19 mouse cellular contexts compared by ENCODE assay signal in the genomic region with DNA sequence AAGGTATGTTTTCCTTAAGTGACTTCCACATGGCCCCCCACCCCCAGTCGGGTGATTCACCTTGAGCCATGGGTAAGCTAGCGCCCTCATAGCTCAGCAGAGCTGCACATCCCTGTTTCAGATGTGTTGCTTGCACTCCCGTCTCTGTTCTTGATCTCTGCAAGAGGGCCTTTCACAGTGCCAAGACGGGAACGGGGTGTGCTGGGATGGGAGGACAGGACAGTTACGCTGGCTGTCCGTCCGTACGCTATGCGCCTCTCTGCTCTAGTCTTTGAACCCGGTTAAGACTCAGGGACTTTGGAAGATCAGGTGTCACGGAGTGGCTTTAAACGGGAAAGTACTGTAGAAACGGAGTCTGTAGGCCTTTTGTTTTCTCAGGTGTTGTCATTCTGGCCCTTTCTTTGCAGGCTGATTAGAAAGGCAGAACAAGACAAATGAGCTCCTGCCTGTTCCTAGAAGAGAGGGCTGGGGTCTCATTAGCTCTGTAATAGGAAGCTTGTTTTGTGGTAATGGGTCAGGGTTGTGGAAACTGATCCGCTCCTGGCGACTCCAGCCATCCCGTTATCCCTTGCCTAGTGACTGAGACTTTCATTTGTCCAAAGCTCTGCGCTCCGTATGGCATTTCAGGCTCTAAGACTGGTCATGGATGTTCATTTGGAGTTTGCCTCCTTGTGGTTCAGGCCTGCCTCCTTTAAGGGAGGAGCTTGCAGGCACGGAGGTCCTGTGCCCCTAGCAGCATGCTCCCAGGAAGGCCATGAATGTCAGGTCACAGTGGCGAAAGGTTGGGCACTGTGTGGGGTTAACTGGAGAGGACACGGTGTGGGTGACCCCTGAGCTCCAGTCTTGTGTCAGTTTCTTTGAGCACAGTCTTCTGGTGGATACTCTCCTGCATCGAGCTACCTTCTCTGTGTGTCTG. TPM values are rescaled to one million over a fixed set of nuclear protein-coding genes. Genes with fewer than 3 reads are reported as not detected.
A peak's percentile ranks its signal among the peaks of the same experiment; 100 is the strongest.
DNase-seq lines count a peak whose midpoint lies in the region; ATAC-seq lines count a peak whose summit lies in the region.
"Had no signal": no experiment of that assay in that cellular context is flagged by ENCODE, and none has a peak within 500 bp of the region (broad histone marks: within the 10 kb centered on the region; RNA-seq: fewer than 3 reads in every experiment).

No protein-coding gene starts in this region.

- H3K27ac ChIP-seq in kidney, embryonic 14.5 days (ENCODE audit: low read depth, low read length) = peak overlapping the region; percentile 47; the same call in 1 of the 2 replicates
- H3K27ac ChIP-seq: hindbrain, embryonic 15.5 days; midbrain, embryonic 10.5 days; stomach, postnatal 0 days had no signal

- no peak overlapping the region for H3K9ac ChIP-seq in kidney, embryonic 14.5 days (ENCODE audit: low read depth, low read length)
- H3K9ac ChIP-seq: hindbrain, embryonic 15.5 days had no signal

- peaks cover 22% of the 10 kb centered on the region for H3K4me1 ChIP-seq in kidney, embryonic 14.5 days (ENCODE audit: control insufficient read depth, insufficient read depth, low read length)

- WGBS in kidney, embryonic 14.5 days = 48% methylated on average over 23 of the region's 23 CpGs

- H3K27me3 ChIP-seq in kidney, embryonic 14.5 days (ENCODE audit: control insufficient read depth, insufficient read depth, low read length) = no peaks in the 10 kb centered on the region
- H3K27me3 ChIP-seq: hindbrain, embryonic 15.5 days had no signal

- peak; percentile 54; the same call in 1 of the 2 replicates for ATAC-seq in kidney, embryonic 14.5 days (ENCODE audit: low FRiP score, low TSS enrichment)

- H3K4me3 ChIP-seq in kidney, embryonic 14.5 days (ENCODE audit: low read length) = no peak overlapping the region
- H3K4me3 ChIP-seq: hindbrain, embryonic 15.5 days; midbrain, embryonic 10.5 days had no signal

- H3K36me3 ChIP-seq in kidney, embryonic 14.5 days (ENCODE audit: control insufficient read depth, insufficient read depth, low read length) = peaks cover 62% of the 10 kb centered on the region

- DNase-seq in embryo, embryonic 10 days (ENCODE audit: low spot score) = peak; percentile 43
- DNase-seq in embryo, embryonic 11 days = no peak
- DNase-seq in kidney, postnatal 14 days = no peak
- peak; percentile 21 for DNase-seq in ZHBTc4 (ENCODE audit: low read depth, low spot score)
- peak; percentile 29 to 61 for DNase-seq in kidney, postnatal 36 days
- no peak for DNase-seq in cerebellum, postnatal 4 days (ENCODE audit: low spot score in 2 of 2)
- DNase-seq in adrenal gland, adult 8-10 months = no peak
- DNase-seq: cerebellum, adult 9-10 months; gastrocnemius, postnatal 14 days; heart, postnatal 14 days; lung, adult 2 months; lung, postnatal 36 days; thymus, postnatal 25 days had no signal

- no peak overlapping the region for H3K4me2 ChIP-seq in kidney, embryonic 14.5 days (replicated peaks; ENCODE audit: low read depth, low read length)
- H3K4me2 ChIP-seq: hindbrain, embryonic 15.5 days had no signal

- no peaks in the 10 kb centered on the region for H3K9me3 ChIP-seq in kidney, embryonic 14.5 days (ENCODE audit: control insufficient read depth, low read length)
- H3K9me3 ChIP-seq: hindbrain, embryonic 15.5 days; midbrain, embryonic 10.5 days had no signal

RNA-seq across cellular contexts. Expression of gene Mllt11, which starts 3.7 kb away (rescaled TPM):
- 18.5 and 19.1 TPM in 2 replicates for polyA plus RNA-seq in kidney, embryonic 14.5 days (2014; fragmentation: Nextera tagmentation; extraction: Ambion mirVana)
- total RNA-seq in adrenal gland, adult 8-10 months (2022) = 1 to 10 TPM; 6.6 to 7.1 (median 6.8) TPM

RNA-seq across cellular contexts. Expression of gene Gm128, which starts 5.8 kb away (rescaled TPM):
- 0.19 and 0.57 TPM in 2 replicates for polyA plus RNA-seq in kidney, embryonic 14.5 days (2014; fragmentation: Nextera tagmentation; extraction: Ambion mirVana)
- total RNA-seq in adrenal gland, adult 8-10 months (2022) = under 1 TPM in 1 of 4 experiments, not detected in 3; 0.19 TPM
- total RNA-seq: heart, postnatal 14 days; neutrophil, adult 5-6 weeks had no signal
- polyA plus RNA-seq: liver, adult 2 months had no signal

RNA-seq across cellular contexts. Expression of gene Cdc42se1, which starts 7.1 kb away (rescaled TPM):
- polyA plus RNA-seq in kidney, embryonic 14.5 days (2014; fragmentation: Nextera tagmentation; extraction: Ambion mirVana) = 109 and 113 TPM in 2 replicates
- 100 to 1,000 TPM in 2 of 4 experiments, 10 to 100 TPM in 2; 81.4 to 119 (median 97.4) TPM for total RNA-seq in adrenal gland, adult 8-10 months (2022)

RNA-seq across cellular contexts. Expression of gene Bnipl, which starts 15.3 kb away (rescaled TPM):
- polyA plus RNA-seq in kidney, embryonic 14.5 days (2014; fragmentation: Nextera tagmentation; extraction: Ambion mirVana) = 2.1 and 2.4 TPM in 2 replicates
- under 1 TPM in 1 of 4 experiments, not detected in 3; 0.75 TPM for total RNA-seq in adrenal gland, adult 8-10 months (2022)
- total RNA-seq: gastrocnemius, postnatal 14 days; liver, adult 2 months; neutrophil, adult 5-6 weeks had no signal

RNA-seq across cellular contexts. Expression of gene Gabpb2, which starts 17.9 kb away (rescaled TPM):
- 9.7 and 15.4 TPM in 2 replicates for polyA plus RNA-seq in kidney, embryonic 14.5 days (2014; fragmentation: Nextera tagmentation; extraction: Ambion mirVana)
- total RNA-seq in adrenal gland, adult 8-10 months (2022) = 10 to 100 TPM; 21.4 to 40.8 (median 28.2) TPM

Comparison
In these comparisons a context has a peak if more than half of its experiments do, and no peak if none do; other contexts are left out.
1. DNase-seq: peak in embryo, embryonic 10 days (single experiment), ZHBTc4 (single experiment) and kidney, postnatal 36 days (2 of 2); none in embryo, embryonic 11 days (single experiment), kidney, postnatal 14 days (single experiment), cerebellum, postnatal 4 days (0 of 2) and adrenal gland, adult 8-10 months (single experiment).